Mouse (Mus musculus): ENCODE measurements around the gene Gemin7. TPM values are rescaled to one million over a fixed set of nuclear protein-coding genes. Genes with fewer than 3 reads are reported as not detected.
A peak's percentile ranks its signal among the peaks of the same experiment; 100 is the strongest.

The Gemin7 gene
- polyA plus RNA-seq, 1 experiment from 2014 or later: 61.7 TPM

- 61% methylated on average over 2 of the region's 2 CpGs for WGBS (ENCODE audit: insufficient replicate concordance)
- TF ChIP-seq EP300 (IDR thresholded peaks at IDR 0.05; ENCODE audit: low read depth): no peak
- TF ChIP-seq CTCF (IDR thresholded peaks at IDR 0.05; ENCODE audit: low read depth): no peak
- H3K9me3 ChIP-seq (ENCODE audit: low read length): no peaks in the 10 kb centered on the region
- no peak overlapping the region for H3K9ac ChIP-seq (replicated peaks)
- H3K36me3 ChIP-seq (replicated peaks; ENCODE audit: insufficient read depth, low read length): no peaks in the 10 kb centered on the region; the same call in 1 of the 2 replicates
- DNase-seq (no peak), ATAC-seq (peak; percentile 63)
- H3K4me2 ChIP-seq (ENCODE audit: low read depth, low read length): 0 out of 2 replicates have a peak overlapping the region, but pooled peaks have one; percentile 9
- no peaks in the 10 kb centered on the region for H3K27me3 ChIP-seq (ENCODE audit: insufficient read depth, low read length)
- peaks cover 46% of the 10 kb centered on the region for H3K4me1 ChIP-seq (ENCODE audit: insufficient read depth)
- no peak overlapping the region for H3K4me3 ChIP-seq (ENCODE audit: low read depth, low read length)
- H3K27ac ChIP-seq (ENCODE audit: low read depth): peak overlapping the region; percentile 22; the same call in 1 of the 2 replicates
Observed at GRCm38 (mm10) chr7:19547344-19547969, 29.9 kb downstream of the Gemin7 start.

- H3K9me3 ChIP-seq (ENCODE audit: low read length): no peaks in the 10 kb centered on the region
- H3K4me1 ChIP-seq (ENCODE audit: insufficient read depth): peaks cover 38% of the 10 kb centered on the region
- ATAC-seq: peak; percentile 58
- no peak overlapping the region for H3K4me2 ChIP-seq (ENCODE audit: low read depth, low read length)
- 56% methylated on average over 3 of the region's 3 CpGs for WGBS (ENCODE audit: insufficient replicate concordance)
- H3K27ac ChIP-seq (ENCODE audit: low read depth): no peak overlapping the region
- TF ChIP-seq CTCF (IDR thresholded peaks at IDR 0.05; ENCODE audit: low read depth) (no peak), EP300 (IDR thresholded peaks at IDR 0.05; ENCODE audit: low read depth) (no peak)
- no peak for DNase-seq
- H3K36me3 ChIP-seq (replicated peaks; ENCODE audit: insufficient read depth, low read length): no peaks in the 10 kb centered on the region; the same call in 1 of the 2 replicates
- no peaks in the 10 kb centered on the region for H3K27me3 ChIP-seq (ENCODE audit: insufficient read depth, low read length)
- no peak overlapping the region for H3K4me3 ChIP-seq (ENCODE audit: low read depth, low read length)
- no peak overlapping the region for H3K9ac ChIP-seq (replicated peaks)
Observed at GRCm38 (mm10) chr7:19546007-19546406, 31.4 kb downstream of the Gemin7 start.

- ATAC-seq: no peak
- Histone ChIP-seq H3K36me3 (replicated peaks; ENCODE audit: insufficient read depth, low read length) (no peaks in the 10 kb centered on the region; the same call in 1 of the 2 replicates), H3K9me3 (ENCODE audit: low read length) (no peaks in the 10 kb centered on the region), H3K4me1 (ENCODE audit: insufficient read depth) (peaks cover 35% of the 10 kb centered on the region), H3K4me3 (ENCODE audit: low read depth, low read length) (no peak overlapping the region), H3K4me2 (ENCODE audit: low read depth, low read length) (no peak overlapping the region), H3K27me3 (ENCODE audit: insufficient read depth, low read length) (no peaks in the 10 kb centered on the region), H3K9ac (replicated peaks) (no peak overlapping the region), H3K27ac (ENCODE audit: low read depth) (no peak overlapping the region)
- no peak for DNase-seq
- no peak for TF ChIP-seq EP300 (IDR thresholded peaks at IDR 0.05; ENCODE audit: low read depth)
- TF ChIP-seq CTCF (IDR thresholded peaks at IDR 0.05; ENCODE audit: low read depth): peak; percentile 62
- 45% methylated on average over 6 of the region's 6 CpGs for WGBS (ENCODE audit: insufficient replicate concordance)
Observed at GRCm38 (mm10) chr7:19543584-19543983, 33.8 kb downstream of the Gemin7 start.

- no peak overlapping the region for H3K4me3 ChIP-seq (ENCODE audit: low read depth, low read length)
- TF ChIP-seq EP300 (IDR thresholded peaks at IDR 0.05; ENCODE audit: low read depth): no peak
- TF ChIP-seq CTCF (IDR thresholded peaks at IDR 0.05; ENCODE audit: low read depth): no peak
- H3K4me1 ChIP-seq (ENCODE audit: insufficient read depth): peaks cover 21% of the 10 kb centered on the region
- no peaks in the 10 kb centered on the region for H3K9me3 ChIP-seq (ENCODE audit: low read length)
- H3K36me3 ChIP-seq (replicated peaks; ENCODE audit: insufficient read depth, low read length): peaks cover 2% of the 10 kb centered on the region
- no peak overlapping the region for H3K27ac ChIP-seq (ENCODE audit: low read depth)
- WGBS (ENCODE audit: insufficient replicate concordance): 66% methylated on average over 8 of the region's 8 CpGs
- no peak overlapping the region; the same call in 1 of the 2 replicates for H3K9ac ChIP-seq (replicated peaks)
- ATAC-seq (no peak), DNase-seq (no peak)
- H3K4me2 ChIP-seq (ENCODE audit: low read depth, low read length): no peak overlapping the region
- H3K27me3 ChIP-seq (ENCODE audit: insufficient read depth, low read length): no peaks in the 10 kb centered on the region
Observed at GRCm38 (mm10) chr7:19542155-19542691, 35.2 kb downstream of the Gemin7 start.

- Histone ChIP-seq H3K27me3 (ENCODE audit: insufficient read depth, low read length) (no peaks in the 10 kb centered on the region), H3K9me3 (ENCODE audit: low read length) (no peaks in the 10 kb centered on the region), H3K27ac (ENCODE audit: low read depth) (no peak overlapping the region), H3K4me1 (ENCODE audit: insufficient read depth) (peaks cover 16% of the 10 kb centered on the region), H3K9ac (replicated peaks) (no peak overlapping the region), H3K36me3 (replicated peaks; ENCODE audit: insufficient read depth, low read length) (peaks cover 3% of the 10 kb centered on the region), H3K4me2 (ENCODE audit: low read depth, low read length) (no peak overlapping the region), H3K4me3 (ENCODE audit: low read depth, low read length) (no peak overlapping the region)
- no peak for TF ChIP-seq EP300 (IDR thresholded peaks at IDR 0.05; ENCODE audit: low read depth)
- no peak for TF ChIP-seq CTCF (IDR thresholded peaks at IDR 0.05; ENCODE audit: low read depth)
- DNase-seq: no peak
- ATAC-seq: no peak
- 85% methylated on average over 7 of the region's 7 CpGs for WGBS (ENCODE audit: insufficient replicate concordance)
Observed at GRCm38 (mm10) chr7:19541681-19542154, 35.7 kb downstream of the Gemin7 start.

- DNase-seq (no peak), ATAC-seq (no peak)
- no peaks in the 10 kb centered on the region for H3K27me3 ChIP-seq (ENCODE audit: insufficient read depth, low read length)
- WGBS (ENCODE audit: insufficient replicate concordance): 83% methylated on average over 2 of the region's 2 CpGs
- H3K36me3 ChIP-seq (replicated peaks; ENCODE audit: insufficient read depth, low read length): peaks cover 3% of the 10 kb centered on the region
- H3K4me2 ChIP-seq (ENCODE audit: low read depth, low read length): no peak overlapping the region
- no peak overlapping the region for H3K27ac ChIP-seq (ENCODE audit: low read depth)
- H3K4me1 ChIP-seq (ENCODE audit: insufficient read depth): peaks cover 11% of the 10 kb centered on the region
- H3K9ac ChIP-seq (replicated peaks): no peak overlapping the region
- H3K4me3 ChIP-seq (ENCODE audit: low read depth, low read length): no peak overlapping the region
- H3K9me3 ChIP-seq (ENCODE audit: low read length): no peaks in the 10 kb centered on the region
- TF ChIP-seq CTCF (IDR thresholded peaks at IDR 0.05; ENCODE audit: low read depth): no peak
- no peak for TF ChIP-seq EP300 (IDR thresholded peaks at IDR 0.05; ENCODE audit: low read depth)
Observed at GRCm38 (mm10) chr7:19540771-19541566, 36.4 kb downstream of the Gemin7 start.

Measured in liver, postnatal 0 days (tissue).